Mouse (Mus musculus) heart, embryonic 10.5 days (tissue): ENCODE results near the gene Mrpl38. TPM values are rescaled to one million over a fixed set of nuclear protein-coding genes. Genes with fewer than 3 reads are reported as not detected.

ENCODE experiments used
- DNase-seq: peaks from one replicate; pipeline ENCODE4 v3.0.0-alpha.2; 2017; ENCODE audit warnings: low spot score
- H3K27ac ChIP-seq: fragments of 300-500 bp; sonication (generic); 2 replicates; pipeline ENCODE4 v1.5.1; 2016; ENCODE audit warnings: mild to moderate bottlenecking
- H3K27me3 ChIP-seq: fragments of 300-500 bp; sonication (generic); 2 replicates; pipeline ENCODE4 v1.6.1; 2016; ENCODE audit warnings: mild to moderate bottlenecking; ENCODE audit not compliant: poor library complexity, insufficient read depth, severe bottlenecking
- H3K36me3 ChIP-seq: fragments of 300-500 bp; sonication (generic); 2 replicates; pipeline ENCODE4 v1.6.1; 2016; ENCODE audit warnings: mild to moderate bottlenecking, moderate library complexity
- H3K4me1 ChIP-seq: fragments of 300-500 bp; sonication (generic); 2 replicates; pipeline ENCODE4 v1.6.1; 2016; ENCODE audit warnings: mild to moderate bottlenecking
- H3K4me3 ChIP-seq: fragments of 300-500 bp; sonication (generic); 2 replicates; pipeline ENCODE4 v1.5.1; 2016; ENCODE audit warnings: mild to moderate bottlenecking, moderate library complexity
- H3K9me3 ChIP-seq: fragments of 300-500 bp; sonication (generic); 2 replicates; pipeline ENCODE4 v1.6.1; 2016; ENCODE audit warnings: mild to moderate bottlenecking, moderate library complexity
- WGBS: fragments of 180-500 bp; shearing (Covaris S2); methylation state at CpG from one replicate; pipeline ENCODE4 v1.1.7; 2016; 5-methylcytosine and 5-hydroxymethylcytosine counted together
- polyA plus RNA-seq: library from polyadenylated mRNA; unstranded; fragments of >200 nt; fragmentation: Nextera tagmentation; extraction: Ambion mirVana; gene quantifications from 2 replicates; pipeline ENCODE4 v1.2.1, GENCODE M21; 2016

Mrpl38 gene
- 112 and 127 TPM in 2 replicates for polyA plus RNA-seq

DNA sequence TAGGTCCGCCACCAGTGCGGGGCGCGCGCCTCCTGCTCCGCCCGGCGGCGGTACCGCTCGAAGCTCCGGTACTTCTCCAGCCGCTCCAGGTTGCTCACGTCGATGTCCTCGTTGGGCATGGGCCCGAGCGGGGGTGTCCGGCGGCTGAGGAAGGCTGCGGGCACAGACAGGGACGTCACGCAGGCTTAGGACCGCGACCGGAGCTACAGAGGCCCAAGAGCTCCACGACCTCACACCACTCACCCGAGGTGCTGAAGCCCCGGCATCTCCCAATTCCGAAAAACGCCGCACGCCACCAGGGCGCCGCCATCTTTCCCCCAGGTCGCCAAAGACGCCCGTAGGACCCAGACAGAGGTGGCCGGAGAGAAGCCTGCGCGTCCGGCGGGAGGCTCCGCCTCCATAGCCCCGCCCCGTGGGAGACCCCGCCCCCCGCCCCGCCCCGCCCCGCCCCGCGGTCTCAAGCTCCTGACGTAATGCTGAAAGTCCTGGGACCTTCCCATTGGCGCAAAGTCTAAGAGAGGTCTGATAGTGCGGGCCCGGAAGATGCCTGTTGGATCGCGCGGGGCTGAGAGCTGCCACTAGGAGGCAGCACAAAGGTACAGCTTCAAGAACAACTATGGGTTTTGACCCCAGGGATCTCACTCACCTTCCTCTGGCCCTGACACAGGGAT lies at the start of gene Mrpl38:
Gene Mrpl38 (minus strand): TSS at position 401 of the 671 bp plus-strand sequence.
- WGBS = under 1% methylated on average over 60 of the region's 60 CpGs
- Histone ChIP-seq H3K9me3 (no peaks in the 10 kb centered on the region), H3K36me3 (peaks cover 46% of the 10 kb centered on the region), H3K27me3 (no peaks in the 10 kb centered on the region), H3K27ac (peak within 1 kb of the TSS; percentile 95), H3K4me1 (peaks cover 32% of the 10 kb centered on the region), H3K4me3 (peak within 1 kb of the TSS; percentile 98)
- DNase-seq = peak; percentile 99

GRCm38 (mm10) chr11:116187226-116187930 lies 48.7 kb upstream of the Mrpl38 start:
- Histone ChIP-seq H3K4me3 (no peak overlapping the region), H3K27ac (no peak overlapping the region), H3K4me1 (peaks cover 12% of the 10 kb centered on the region; the same call in 1 of the 2 replicates), H3K9me3 (no peaks in the 10 kb centered on the region), H3K27me3 (no peaks in the 10 kb centered on the region), H3K36me3 (peaks cover 64% of the 10 kb centered on the region)
- DNase-seq = no peak
- WGBS = 52% methylated on average over 11 of the region's 11 CpGs

GRCm38 (mm10) chr11:116186360-116186759 lies 47.7 kb upstream of the Mrpl38 start:
- Histone ChIP-seq H3K27me3 (no peaks in the 10 kb centered on the region), H3K9me3 (no peaks in the 10 kb centered on the region), H3K27ac (no peak overlapping the region), H3K36me3 (peaks cover 71% of the 10 kb centered on the region), H3K4me3 (no peak overlapping the region), H3K4me1 (peaks cover 12% of the 10 kb centered on the region; the same call in 1 of the 2 replicates)
- 95% methylated on average over 11 of the region's 11 CpGs for WGBS
- DNase-seq = no peak

GRCm38 (mm10) chr11:116185836-116186235 lies 47.2 kb upstream of the Mrpl38 start:
- WGBS = 86% methylated on average over 3 of the region's 3 CpGs
- Histone ChIP-seq H3K4me3 (no peak overlapping the region), H3K27me3 (no peaks in the 10 kb centered on the region), H3K9me3 (no peaks in the 10 kb centered on the region), H3K36me3 (peaks cover 69% of the 10 kb centered on the region), H3K4me1 (peaks cover 12% of the 10 kb centered on the region; the same call in 1 of the 2 replicates), H3K27ac (no peak overlapping the region)
- no peak for DNase-seq

DNA sequence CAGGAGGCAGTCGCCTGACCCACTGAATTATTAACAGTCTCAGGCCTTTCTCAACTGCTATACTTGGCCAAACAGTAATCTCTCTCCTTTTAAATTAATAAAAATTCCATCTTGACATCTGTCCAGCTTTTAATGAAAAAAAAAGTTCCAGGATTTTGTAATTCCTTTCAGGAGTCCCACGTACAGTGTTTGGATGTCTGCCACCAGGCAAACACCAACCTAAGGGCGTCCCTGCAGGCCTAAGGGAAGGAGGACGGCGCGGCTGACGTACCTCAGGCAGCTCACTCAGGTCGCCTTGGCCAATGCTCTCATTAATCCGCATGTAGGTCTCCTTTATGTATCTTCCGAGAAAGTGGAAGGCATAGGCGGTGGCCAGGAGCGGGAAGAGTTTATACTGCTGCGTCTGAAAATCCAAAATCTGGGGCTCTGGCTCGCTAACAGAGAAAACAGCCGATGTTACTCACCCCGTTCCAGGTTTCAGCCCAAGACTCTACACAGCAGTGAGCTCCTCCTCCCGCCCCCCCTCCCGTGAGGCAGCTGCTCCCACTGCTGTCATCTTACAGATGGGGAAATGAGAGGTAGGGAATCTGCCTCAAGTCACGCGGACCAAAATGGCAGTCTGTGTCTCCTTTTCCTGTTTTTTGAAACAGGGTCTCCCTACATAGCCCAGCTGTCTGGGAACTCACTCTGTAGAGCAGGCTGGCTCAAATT lies 39.9 kb upstream of the Mrpl38 start:
- H3K27ac ChIP-seq = no peak overlapping the region
- H3K4me1 ChIP-seq = no peaks in the 10 kb centered on the region
- H3K9me3 ChIP-seq = no peaks in the 10 kb centered on the region
- no peak for DNase-seq
- no peak overlapping the region for H3K4me3 ChIP-seq
- H3K27me3 ChIP-seq = no peaks in the 10 kb centered on the region
- 89% methylated on average over 20 of the region's 20 CpGs for WGBS
- peaks cover 89% of the 10 kb centered on the region for H3K36me3 ChIP-seq

- Histone ChIP-seq H3K27ac (no peak overlapping the region), H3K9me3 (no peaks in the 10 kb centered on the region), H3K4me1 (no peaks in the 10 kb centered on the region), H3K36me3 (peaks cover 94% of the 10 kb centered on the region), H3K4me3 (no peak overlapping the region), H3K27me3 (no peaks in the 10 kb centered on the region)
- no peak for DNase-seq
- 81% methylated on average over 7 of the region's 7 CpGs for WGBS
Measured at GRCm38 (mm10) chr11:116176010-116176409, 37.3 kb upstream of the Mrpl38 start.

- DNase-seq = no peak
- H3K27me3 ChIP-seq = no peaks in the 10 kb centered on the region
- H3K27ac ChIP-seq = no peak overlapping the region
- H3K4me1 ChIP-seq = no peaks in the 10 kb centered on the region
- WGBS = 92% methylated on average over 22 of the region's 22 CpGs
- peaks cover 85% of the 10 kb centered on the region for H3K36me3 ChIP-seq
- H3K9me3 ChIP-seq = no peaks in the 10 kb centered on the region
- H3K4me3 ChIP-seq = no peak overlapping the region
Measured at GRCm38 (mm10) chr11:116174775-116175448, 36.2 kb upstream of the Mrpl38 start.

DNA sequence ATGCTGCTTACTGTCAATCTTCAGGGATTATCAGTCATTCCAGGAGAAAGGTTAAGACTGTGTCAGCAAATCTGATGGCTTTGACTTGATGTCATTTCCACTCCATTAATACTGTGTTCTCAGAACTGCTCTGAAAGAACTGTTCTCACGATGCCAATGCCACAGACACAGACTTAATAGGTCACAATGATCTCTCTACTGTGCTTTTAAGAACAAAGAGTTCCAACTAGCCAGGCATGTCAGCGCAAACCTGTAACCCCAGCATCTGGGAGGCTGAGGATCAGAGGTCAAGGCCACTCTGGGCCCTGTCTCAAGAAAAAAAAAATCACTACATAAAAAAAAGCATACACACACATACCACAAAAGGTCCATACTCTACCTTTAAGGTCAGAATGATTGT lies 33.3 kb upstream of the Mrpl38 start:
- 91% methylated on average over 2 of the region's 2 CpGs for WGBS
- Histone ChIP-seq H3K36me3 (peaks cover 57% of the 10 kb centered on the region), H3K4me3 (no peak overlapping the region), H3K27me3 (no peaks in the 10 kb centered on the region), H3K9me3 (no peaks in the 10 kb centered on the region), H3K27ac (no peak overlapping the region), H3K4me1 (peaks cover 8% of the 10 kb centered on the region; the same call in 1 of the 2 replicates)
- DNase-seq = no peak

- H3K9me3 ChIP-seq = no peaks in the 10 kb centered on the region
- H3K27me3 ChIP-seq = no peaks in the 10 kb centered on the region
- H3K27ac ChIP-seq = no peak overlapping the region
- no peak for DNase-seq
- H3K36me3 ChIP-seq = peaks cover 50% of the 10 kb centered on the region
- WGBS = 76% methylated on average over 5 of the region's 5 CpGs
- peaks cover 16% of the 10 kb centered on the region; the same call in 1 of the 2 replicates for H3K4me1 ChIP-seq
- no peak overlapping the region for H3K4me3 ChIP-seq
Measured at GRCm38 (mm10) chr11:116170003-116170800, 31.5 kb upstream of the Mrpl38 start.

DNA sequence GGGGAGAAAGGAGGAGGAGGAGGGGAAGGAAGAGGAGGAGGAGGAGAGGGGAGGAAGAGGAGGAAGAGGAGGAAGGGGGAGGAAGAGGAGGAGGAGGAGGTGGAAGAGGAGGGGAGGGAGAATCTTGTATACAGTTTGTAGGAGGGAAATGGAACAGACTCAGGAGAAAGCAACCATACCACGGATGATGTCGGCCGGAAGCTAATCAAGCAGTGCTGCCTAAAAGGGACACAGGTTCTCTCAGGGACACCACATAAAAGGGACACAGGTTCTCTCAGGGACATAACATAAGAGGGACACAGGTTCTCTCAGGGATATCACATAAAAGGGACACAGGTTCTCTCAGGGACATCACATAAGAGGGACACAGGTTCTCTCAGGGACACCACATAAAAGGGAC lies 30.5 kb upstream of the Mrpl38 start:
- Histone ChIP-seq H3K27ac (no peak overlapping the region), H3K9me3 (no peaks in the 10 kb centered on the region), H3K4me3 (no peak overlapping the region), H3K4me1 (peaks cover 21% of the 10 kb centered on the region; the same call in 1 of the 2 replicates), H3K36me3 (peaks cover 48% of the 10 kb centered on the region), H3K27me3 (no peaks in the 10 kb centered on the region)
- 71% methylated on average over 3 of the region's 3 CpGs for WGBS
- DNase-seq = no peak

DNA sequence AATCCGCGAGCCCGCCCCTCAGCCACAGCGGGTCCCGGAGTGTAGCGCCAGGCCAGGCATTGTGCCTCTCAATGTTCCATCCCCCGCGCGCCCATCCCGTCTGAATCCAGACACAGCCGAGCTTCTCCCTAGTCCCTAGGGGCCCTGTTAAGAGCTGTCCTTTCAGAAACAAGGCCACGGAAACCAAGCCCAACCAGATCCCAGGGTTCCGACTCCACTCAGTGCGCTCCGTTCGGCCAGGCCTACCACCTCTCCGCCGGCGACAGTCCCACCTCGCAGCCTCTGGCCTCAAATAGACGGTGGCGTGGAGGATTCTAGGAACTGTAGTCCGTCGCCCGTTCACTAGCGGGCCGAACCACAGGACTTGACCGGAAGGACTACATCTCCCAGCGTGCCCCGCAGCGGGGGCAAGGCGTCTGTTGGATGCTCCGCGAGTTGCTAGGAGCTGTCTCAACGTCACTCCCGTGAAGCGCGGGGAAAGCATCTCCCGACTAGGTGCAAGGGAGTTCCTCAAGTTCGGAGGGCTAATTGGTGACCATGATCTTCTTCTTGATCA lies 29.3 kb upstream of the Mrpl38 start, which contains the start of gene Fbf1:
Gene Fbf1 (minus strand): TSS at position 283 of the 556 bp plus-strand sequence.
- peaks cover 21% of the 10 kb centered on the region; the same call in 1 of the 2 replicates for H3K4me1 ChIP-seq
- peak within 1 kb of the TSS; percentile 83 for H3K4me3 ChIP-seq
- no peaks in the 10 kb centered on the region for H3K9me3 ChIP-seq
- under 1% methylated on average over 40 of the region's 40 CpGs for WGBS
- no peaks in the 10 kb centered on the region for H3K27me3 ChIP-seq
- peak within 1 kb of the TSS; percentile 96 for H3K27ac ChIP-seq
- H3K36me3 ChIP-seq = peaks cover 47% of the 10 kb centered on the region
- DNase-seq = peak; percentile 99
